Mouse (Mus musculus): ENCODE results near the gene Ccnd2. TPM values are rescaled to one million over a fixed set of nuclear protein-coding genes. Genes with fewer than 3 reads are reported as not detected.

The Ccnd2 gene
- polyA plus RNA-seq, 1 experiment from 2014 or later = 433 TPM

DNA sequence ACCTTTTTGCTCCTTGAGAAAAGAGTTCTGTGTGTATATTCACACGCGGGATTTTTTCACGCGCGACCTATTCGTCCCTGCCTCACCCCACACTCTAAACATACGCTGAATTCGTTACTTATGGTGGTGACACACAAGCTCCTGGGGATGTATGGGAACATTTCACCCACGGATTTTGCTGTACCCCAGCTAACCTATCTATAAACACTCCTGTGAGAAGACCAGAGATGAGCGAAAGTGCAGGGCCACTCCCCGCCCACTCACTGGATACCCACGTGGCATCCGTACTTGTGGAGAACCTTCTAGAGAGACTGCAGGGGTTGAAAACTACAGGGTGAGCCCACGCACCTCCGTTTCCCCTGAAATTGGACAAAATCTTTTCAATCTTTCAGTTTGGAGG, 3.5 kb upstream of the Ccnd2 start:
- H3K4me2 ChIP-seq (replicated peaks; ENCODE audit: low read depth) = peak overlapping the region; percentile 86
- peak overlapping the region; percentile 66 for H3K9ac ChIP-seq (ENCODE audit: low read length)
- no peaks in the 10 kb centered on the region for H3K9me3 ChIP-seq (ENCODE audit: control insufficient read depth, low read length)
- TF ChIP-seq CTCF (IDR thresholded peaks at IDR 0.05; ENCODE audit: low read depth) (no peak), EP300 (optimal IDR thresholded peaks at IDR 0.05) (no peak)
- WGBS = 3% methylated on average over 15 of the region's 15 CpGs
- H3K4me1 ChIP-seq (replicated peaks; ENCODE audit: control insufficient read depth, insufficient read depth) = peaks cover 16% of the 10 kb centered on the region
- H3K27ac ChIP-seq (replicated peaks) = peak overlapping the region; percentile 94; the same call in 1 of the 2 replicates
- H3K27me3 ChIP-seq (ENCODE audit: control insufficient read depth, insufficient read depth, low read length) = no peaks in the 10 kb centered on the region
- DNase-seq (ENCODE audit: low spot score) = peak; percentile 28
- H3K4me3 ChIP-seq (ENCODE audit: low read depth, low read length) = peak overlapping the region; percentile 83
- no peaks in the 10 kb centered on the region for H3K36me3 ChIP-seq (ENCODE audit: control insufficient read depth, insufficient read depth, low read length)
- ATAC-seq (ENCODE audit: low FRiP score, low TSS enrichment) = no peak

DNA sequence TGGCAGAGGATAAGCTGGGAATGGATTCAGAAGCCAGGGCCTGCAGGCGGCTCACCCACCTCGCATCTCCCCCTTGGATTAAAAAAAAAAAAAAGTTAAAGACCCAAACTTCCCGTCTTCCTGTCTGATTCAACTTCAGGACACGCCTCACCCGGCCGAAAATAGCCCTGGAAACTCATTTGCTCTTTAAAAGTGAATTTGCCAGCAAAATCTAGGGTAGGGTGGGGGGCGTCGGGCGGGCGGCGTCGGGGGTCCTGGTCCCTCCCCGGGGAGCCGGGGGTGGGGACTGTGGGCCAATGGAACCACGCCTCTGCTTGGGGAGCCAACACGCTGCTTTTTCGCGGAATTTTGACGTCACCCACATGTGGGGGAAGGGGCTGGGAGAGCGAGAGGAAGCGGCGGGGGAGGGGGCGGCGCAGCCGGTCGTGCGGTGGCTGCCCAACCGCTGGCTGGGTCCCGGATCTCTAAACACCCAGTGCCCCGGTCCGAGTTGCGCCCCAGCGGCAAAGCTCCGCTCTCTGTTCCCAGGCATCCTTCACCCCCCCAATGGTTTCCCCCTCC, 2.8 kb upstream of the Ccnd2 start:
- H3K9ac ChIP-seq (ENCODE audit: low read length) = peak overlapping the region; percentile 66
- peak; percentile 11; the same call in 1 of the 2 replicates for ATAC-seq (ENCODE audit: low FRiP score, low TSS enrichment)
- no peaks in the 10 kb centered on the region for H3K9me3 ChIP-seq (ENCODE audit: control insufficient read depth, low read length)
- H3K4me3 ChIP-seq (ENCODE audit: low read depth, low read length) = peak overlapping the region; percentile 83
- WGBS = under 1% methylated on average over 32 of the region's 34 CpGs
- peaks cover 16% of the 10 kb centered on the region for H3K4me1 ChIP-seq (replicated peaks; ENCODE audit: control insufficient read depth, insufficient read depth)
- peak overlapping the region; percentile 94 for H3K27ac ChIP-seq (replicated peaks)
- no peaks in the 10 kb centered on the region for H3K36me3 ChIP-seq (ENCODE audit: control insufficient read depth, insufficient read depth, low read length)
- TF ChIP-seq EP300 (optimal IDR thresholded peaks at IDR 0.05) (no peak), CTCF (IDR thresholded peaks at IDR 0.05; ENCODE audit: low read depth) (no peak)
- peak overlapping the region; percentile 86 for H3K4me2 ChIP-seq (replicated peaks; ENCODE audit: low read depth)
- peak; percentile 81 for DNase-seq (ENCODE audit: low spot score)
- H3K27me3 ChIP-seq (ENCODE audit: control insufficient read depth, insufficient read depth, low read length) = no peaks in the 10 kb centered on the region

DNA sequence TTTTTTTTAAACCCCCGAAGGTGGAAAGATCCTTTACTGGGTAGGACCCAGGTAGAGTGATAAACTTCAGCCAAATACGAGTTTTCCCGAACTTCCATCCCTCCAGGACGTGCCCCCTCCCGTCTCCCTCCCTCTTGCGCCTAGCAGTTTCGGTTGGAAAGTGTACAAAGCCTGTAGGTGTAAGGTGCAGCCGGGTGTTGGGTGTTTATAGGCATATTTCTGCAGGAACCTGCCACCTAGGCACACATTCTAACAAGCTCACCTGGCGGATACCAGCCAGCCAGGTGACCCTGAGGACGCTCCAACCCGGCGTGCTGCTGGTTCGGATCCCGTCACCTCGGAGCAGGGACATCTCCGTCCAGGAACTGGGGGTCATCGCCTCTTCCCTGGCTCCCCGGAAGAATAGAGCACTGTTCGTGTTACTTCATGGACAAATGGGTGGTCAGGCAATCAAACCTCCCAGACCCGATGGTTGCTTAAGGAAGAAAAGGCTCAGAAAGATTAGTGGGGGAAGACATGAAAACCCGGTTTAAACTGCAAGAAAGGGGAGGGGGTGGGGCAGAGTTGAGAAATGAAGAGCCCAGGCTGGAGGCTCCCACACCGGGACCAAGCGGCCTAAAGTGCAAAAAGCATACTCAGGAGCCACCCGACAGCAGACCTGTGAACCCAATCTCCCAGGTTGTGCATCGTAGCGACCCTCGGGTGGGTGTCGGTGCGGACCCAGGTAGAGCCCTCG, 2.1 kb upstream of the Ccnd2 start:
- Histone ChIP-seq H3K9me3 (ENCODE audit: control insufficient read depth, low read length) (no peaks in the 10 kb centered on the region), H3K27me3 (ENCODE audit: control insufficient read depth, insufficient read depth, low read length) (no peaks in the 10 kb centered on the region), H3K4me3 (ENCODE audit: low read depth, low read length) (peak overlapping the region; percentile 83), H3K4me2 (replicated peaks; ENCODE audit: low read depth) (peak overlapping the region; percentile 86), H3K27ac (replicated peaks) (peak overlapping the region; percentile 94), H3K4me1 (replicated peaks; ENCODE audit: control insufficient read depth, insufficient read depth) (peaks cover 16% of the 10 kb centered on the region), H3K9ac (ENCODE audit: low read length) (peak overlapping the region; percentile 66), H3K36me3 (ENCODE audit: control insufficient read depth, insufficient read depth, low read length) (no peaks in the 10 kb centered on the region)
- TF ChIP-seq CTCF (IDR thresholded peaks at IDR 0.05; ENCODE audit: low read depth) (no peak), EP300 (optimal IDR thresholded peaks at IDR 0.05) (no peak)
- peak; percentile 6; the same call in 1 of the 2 replicates for ATAC-seq (ENCODE audit: low FRiP score, low TSS enrichment)
- peak; percentile 62 for DNase-seq (ENCODE audit: low spot score)
- WGBS = 1% methylated on average over 30 of the region's 30 CpGs

- H3K9ac ChIP-seq (ENCODE audit: low read length) = peak overlapping the region; percentile 66
- no peaks in the 10 kb centered on the region for H3K9me3 ChIP-seq (ENCODE audit: control insufficient read depth, low read length)
- peak; percentile 83 for DNase-seq (ENCODE audit: low spot score)
- H3K36me3 ChIP-seq (ENCODE audit: control insufficient read depth, insufficient read depth, low read length) = no peaks in the 10 kb centered on the region
- WGBS = 2% methylated on average over 27 of the region's 28 CpGs
- H3K27ac ChIP-seq (replicated peaks) = peak overlapping the region; percentile 94
- peak overlapping the region; percentile 83 for H3K4me3 ChIP-seq (ENCODE audit: low read depth, low read length)
- peaks cover 16% of the 10 kb centered on the region for H3K4me1 ChIP-seq (replicated peaks; ENCODE audit: control insufficient read depth, insufficient read depth)
- ATAC-seq (ENCODE audit: low FRiP score, low TSS enrichment) = peak; percentile 41; the same call in 1 of the 2 replicates
- H3K4me2 ChIP-seq (replicated peaks; ENCODE audit: low read depth) = peak overlapping the region; percentile 86
- TF ChIP-seq CTCF (IDR thresholded peaks at IDR 0.05; ENCODE audit: low read depth) (no peak), EP300 (optimal IDR thresholded peaks at IDR 0.05) (no peak)
- H3K27me3 ChIP-seq (ENCODE audit: control insufficient read depth, insufficient read depth, low read length) = no peaks in the 10 kb centered on the region
Measured at GRCm38 (mm10) chr6:127153296-127153800, 1.4 kb upstream of the Ccnd2 start.

- H3K9me3 ChIP-seq (ENCODE audit: control insufficient read depth, low read length) = no peaks in the 10 kb centered on the region
- no peaks in the 10 kb centered on the region for H3K27me3 ChIP-seq (ENCODE audit: control insufficient read depth, insufficient read depth, low read length)
- H3K4me1 ChIP-seq (replicated peaks; ENCODE audit: control insufficient read depth, insufficient read depth) = peaks cover 18% of the 10 kb centered on the region
- TF ChIP-seq CTCF (IDR thresholded peaks at IDR 0.05; ENCODE audit: low read depth) = peak; percentile 38
- TF ChIP-seq EP300 (optimal IDR thresholded peaks at IDR 0.05) = peak; percentile 46
- peak; percentile 73 for DNase-seq (ENCODE audit: low spot score)
- H3K4me3 ChIP-seq (ENCODE audit: low read depth, low read length) = peak overlapping the region; percentile 83
- no peaks in the 10 kb centered on the region for H3K36me3 ChIP-seq (ENCODE audit: control insufficient read depth, insufficient read depth, low read length)
- H3K9ac ChIP-seq (ENCODE audit: low read length) = peak overlapping the region; percentile 56
- ATAC-seq (ENCODE audit: low FRiP score, low TSS enrichment) = peak; percentile 1; the same call in 1 of the 2 replicates
- peak overlapping the region; percentile 94 for H3K27ac ChIP-seq (replicated peaks)
- WGBS = 1% methylated on average over 29 of the region's 29 CpGs
- H3K4me2 ChIP-seq (replicated peaks; ENCODE audit: low read depth) = peak overlapping the region; percentile 86
Measured at GRCm38 (mm10) chr6:127151565-127152105, 358 bp downstream of the Ccnd2 start.
